Mouse (Mus musculus) urinary bladder, postnatal 4 days (tissue): ENCODE data around the gene Mest.

Experiments
- DNase-seq, 2 experiments: peaks; one replicate each; pipeline ENCODE4 v3.0.0; 2021 to 2022; ENCODE audit warnings: low spot score in 2 of 2

Gene Mest

GRCm38 (mm10) chr6:30703977-30704602 lies 19.3 kb upstream of the Mest start:
- DNase-seq: peak in 1 of 2 experiments; percentile 26

- no peak for DNase-seq
These were observed 14.2 kb upstream of the Mest start for GRCm38 (mm10) chr6:30709115-30709514.

GRCm38 (mm10) chr6:30710371-30711364 lies 12.7 kb upstream of the Mest start:
- DNase-seq: peak in 1 of 2 experiments; percentile 19

- DNase-seq: no peak
These were observed 12.0 kb upstream of the Mest start for GRCm38 (mm10) chr6:30711365-30711763.

- DNase-seq: no peak
These were observed 10.9 kb upstream of the Mest start for GRCm38 (mm10) chr6:30712484-30712883.

GRCm38 (mm10) chr6:30713455-30713854 lies 9.9 kb upstream of the Mest start:
- no peak for DNase-seq

- DNase-seq: no peak
These were observed 9.5 kb upstream of the Mest start for GRCm38 (mm10) chr6:30713896-30714295.

- DNase-seq: no peak
These were observed 8.4 kb upstream of the Mest start for GRCm38 (mm10) chr6:30714891-30715471.

- DNase-seq: no peak
These were observed 6.6 kb upstream of the Mest start for GRCm38 (mm10) chr6:30716796-30717195.

GRCm38 (mm10) chr6:30722385-30723164 lies 772 bp upstream of the Mest start:
- no peak for DNase-seq

GRCm38 (mm10) chr6:30730301-30730971 lies 7.1 kb downstream of the Mest start:
- DNase-seq: no peak

- DNase-seq: no peak
These were observed 9.3 kb downstream of the Mest start for GRCm38 (mm10) chr6:30732571-30733130.

GRCm38 (mm10) chr6:30734465-30734864 lies 11.1 kb downstream of the Mest start:
- DNase-seq: no peak

GRCm38 (mm10) chr6:30734988-30735727 lies 11.8 kb downstream of the Mest start:
- DNase-seq: no peak

- DNase-seq: no peak
These were observed 12.5 kb downstream of the Mest start for GRCm38 (mm10) chr6:30735728-30736371.

GRCm38 (mm10) chr6:30736372-30736762 lies 13.0 kb downstream of the Mest start:
- DNase-seq: no peak

GRCm38 (mm10) chr6:30736864-30737547 lies 13.7 kb downstream of the Mest start:
- peak; percentile 72 to 80 for DNase-seq

- peak; percentile 73 to 81 for DNase-seq
These were observed 14.5 kb downstream of the Mest start for GRCm38 (mm10) chr6:30737548-30738463.
